Mouse (Mus musculus) heart, adult 2 months (tissue): ENCODE measurements at regions not wholly inside any gene's neighbourhood (a gene's known extent, or its start where the extent isn't known, plus 50 kb on each side); places are given as distances from the start of the nearest gene placed in this dataset.

Experiments
- DNase-seq, 2 experiments: peaks; one replicate each; pipeline ENCODE4 v3.0.0; 2021
- H3K27ac ChIP-seq: fragments of 200-600 bp; 2 replicates; pipeline ENCODE4 v1.8.1; 2022
- H3K27me3 ChIP-seq: fragments of 200-500 bp; 2 replicates; pipeline ENCODE4 v1.6.1; 2012; ENCODE audit warnings: mild to moderate bottlenecking, low read length, inconsistent platforms, mixed read lengths; ENCODE audit not compliant: control insufficient read depth, insufficient read depth
- H3K36me3 ChIP-seq: fragments of 200-500 bp; 2 replicates; pipeline ENCODE4 v1.6.1; 2012; ENCODE audit warnings: low read length, inconsistent platforms; ENCODE audit not compliant: control insufficient read depth, insufficient read depth
- H3K4me1 ChIP-seq: fragments of 200-500 bp; 2 replicates; pipeline ENCODE4 v1.6.1; 2011; ENCODE audit warnings: low read length; ENCODE audit not compliant: control insufficient read depth, insufficient read depth
- H3K4me3 ChIP-seq: fragments of 200-600 bp; 2 replicates; pipeline ENCODE4 v1.8.1; 2022
- H3K79me2 ChIP-seq: fragments of 200-500 bp; replicated peaks from 2 replicates; pipeline ENCODE4 v1.6.1; 2012; ENCODE audit warnings: mild to moderate bottlenecking, inconsistent platforms, low read length, moderate library complexity, mixed read lengths; ENCODE audit not compliant: control insufficient read depth, insufficient read depth
- H3K9ac ChIP-seq: fragments of 200-500 bp; 2 replicates; pipeline ENCODE4 v1.6.1; 2012; ENCODE audit warnings: low read depth, mild to moderate bottlenecking, control low read depth, inconsistent platforms, low read length, mixed read lengths
- CTCF ChIP-seq: fragments of 200-600 bp; IDR thresholded peaks from 2 replicates; pipeline ENCODE4 v1.8.1; 2022; ENCODE audit warnings: antibody characterized with exemption, mild to moderate bottlenecking, moderate library complexity
- EP300 ChIP-seq: fragments of 200-500 bp; IDR thresholded peaks from 2 replicates; pipeline ENCODE4 v1.6.1; 2011; ENCODE audit warnings: low read depth, low read length, control low read depth; ENCODE audit not compliant: insufficient read depth
- POLR2A ChIP-seq: fragments of 200-500 bp; IDR thresholded peaks from 2 replicates; pipeline ENCODE4 v1.6.1; 2011; ENCODE audit warnings: mild to moderate bottlenecking, low read depth, low read length, control low read depth; ENCODE audit not compliant: insufficient read depth
- WGBS: fragments of 180-500 bp; shearing (Covaris S2); methylation state at CpG from one replicate; pipeline ENCODE4 v1.1.7; 2018; 5-methylcytosine and 5-hydroxymethylcytosine counted together
- intact Hi-C: fragments of 180-260 bp; cut with DNase I; formaldehyde crosslinking; loops from one replicate; pipeline ENCODE4 v1.15.1; 2025

GRCm38 (mm10) chr7:70103680-70104079, 262.9 kb downstream of the Nr2f2 start:
- no peaks in the 10 kb centered on the region for H3K36me3 ChIP-seq
- no peaks in the 10 kb centered on the region for H3K79me2 ChIP-seq
- no peak for TF ChIP-seq POLR2A
- 74% methylated on average over 5 of the region's 5 CpGs for WGBS
- no peak overlapping the region for H3K9ac ChIP-seq
- H3K27ac ChIP-seq: no peak overlapping the region
- intact Hi-C loops: no loop called here
- DNase-seq: no peak
- H3K4me3 ChIP-seq: no peak overlapping the region
- no peaks in the 10 kb centered on the region for H3K4me1 ChIP-seq
- H3K27me3 ChIP-seq: no peaks in the 10 kb centered on the region

- Histone ChIP-seq H3K4me3 (no peak overlapping the region), H3K79me2 (no peaks in the 10 kb centered on the region), H3K9ac (no peak overlapping the region), H3K36me3 (no peaks in the 10 kb centered on the region), H3K27ac (no peak overlapping the region), H3K27me3 (no peaks in the 10 kb centered on the region), H3K4me1 (no peaks in the 10 kb centered on the region)
- TF ChIP-seq POLR2A (no peak), CTCF (no peak), EP300 (no peak)
- WGBS: 76% methylated on average over 1 of the region's 1 CpGs
- intact Hi-C loops: no loop called here
- DNase-seq: no peak
These were observed 267.5 kb downstream of the Nr2f2 start for GRCm38 (mm10) chr7:70099001-70099400.

GRCm38 (mm10) chr7:70093916-70094784, 272.4 kb downstream of the Nr2f2 start:
- H3K27me3 ChIP-seq: no peaks in the 10 kb centered on the region
- H3K4me3 ChIP-seq: no peak overlapping the region
- DNase-seq: no peak
- TF ChIP-seq CTCF (no peak), POLR2A (no peak), EP300 (no peak)
- intact Hi-C loops: no loop called here
- no peaks in the 10 kb centered on the region for H3K4me1 ChIP-seq
- 81% methylated on average over 21 of the region's 21 CpGs for WGBS
- no peak overlapping the region for H3K9ac ChIP-seq
- no peak overlapping the region for H3K27ac ChIP-seq
- no peaks in the 10 kb centered on the region for H3K36me3 ChIP-seq
- H3K79me2 ChIP-seq: no peaks in the 10 kb centered on the region

GRCm38 (mm10) chr7:70092089-70092488, 274.4 kb downstream of the Nr2f2 start:
- intact Hi-C loops: no loop called here
- no peak overlapping the region for H3K9ac ChIP-seq
- H3K4me3 ChIP-seq: no peak overlapping the region
- H3K79me2 ChIP-seq: no peaks in the 10 kb centered on the region
- TF ChIP-seq POLR2A (no peak), CTCF (no peak), EP300 (no peak)
- H3K27me3 ChIP-seq: no peaks in the 10 kb centered on the region
- no peaks in the 10 kb centered on the region for H3K36me3 ChIP-seq
- H3K27ac ChIP-seq: no peak overlapping the region
- 88% methylated on average over 2 of the region's 2 CpGs for WGBS
- H3K4me1 ChIP-seq: no peaks in the 10 kb centered on the region
- DNase-seq: no peak

- no peak for DNase-seq
- H3K27ac ChIP-seq: no peak overlapping the region
- TF ChIP-seq CTCF: no peak
- no peak for TF ChIP-seq EP300
- TF ChIP-seq POLR2A: no peak
- H3K27me3 ChIP-seq: no peaks in the 10 kb centered on the region
- no peak overlapping the region for H3K4me3 ChIP-seq
- H3K36me3 ChIP-seq: no peaks in the 10 kb centered on the region
- H3K9ac ChIP-seq: no peak overlapping the region
- 50% methylated on average over 5 of the region's 5 CpGs for WGBS
- intact Hi-C loops: no loop called here
- H3K79me2 ChIP-seq: no peaks in the 10 kb centered on the region
- H3K4me1 ChIP-seq: no peaks in the 10 kb centered on the region
These were observed 277.4 kb downstream of the Nr2f2 start for GRCm38 (mm10) chr7:70089121-70089520.

- H3K4me3 ChIP-seq: no peak overlapping the region
- intact Hi-C loops: no loop called here
- no peaks in the 10 kb centered on the region for H3K27me3 ChIP-seq
- 7% methylated on average over 1 of the region's 1 CpGs for WGBS
- no peak overlapping the region for H3K9ac ChIP-seq
- no peaks in the 10 kb centered on the region for H3K36me3 ChIP-seq
- no peaks in the 10 kb centered on the region for H3K79me2 ChIP-seq
- no peak overlapping the region for H3K27ac ChIP-seq
- no peak for TF ChIP-seq CTCF
- TF ChIP-seq POLR2A: no peak
- no peak for TF ChIP-seq EP300
- no peaks in the 10 kb centered on the region for H3K4me1 ChIP-seq
- DNase-seq: no peak
These were observed 296.9 kb downstream of the Nr2f2 start for GRCm38 (mm10) chr7:70069662-70070061.
